In the genomic region with DNA sequence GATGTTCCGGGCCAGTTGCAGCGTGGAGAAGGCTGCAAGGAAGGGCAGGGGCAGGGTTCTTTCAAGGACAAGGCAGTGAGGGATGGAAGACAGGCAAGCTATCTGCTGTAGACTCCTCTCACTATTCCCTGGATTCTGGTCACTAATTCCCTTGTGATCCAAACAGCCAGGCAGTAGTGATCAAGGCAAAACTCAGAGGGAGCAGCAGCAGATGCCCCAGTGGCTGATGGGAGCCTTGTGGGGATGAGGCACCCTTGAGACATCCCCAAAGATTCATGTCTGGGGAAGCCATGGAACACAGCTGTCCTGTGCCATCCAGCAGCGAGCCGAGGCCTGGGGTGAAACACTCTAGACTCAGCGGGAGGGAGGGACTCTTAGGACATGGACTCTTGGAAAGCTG, we compare ENCODE assay signal across 28 mouse cellular contexts. TPM values are rescaled to one million over a fixed set of nuclear protein-coding genes. Genes with fewer than 3 reads are reported as not detected.
"Had no signal": no experiment of that assay in that cellular context is flagged by ENCODE, and none has a peak within 500 bp of the region (broad histone marks: within the 10 kb centered on the region; RNA-seq: fewer than 3 reads in every experiment).

No protein-coding gene starts in this region.

- H3K4me1 ChIP-seq: limb, embryonic 15.5 days; liver, embryonic 12.5 days had no signal

- H3K9me3 ChIP-seq: heart, embryonic 10.5 days; heart, embryonic 13.5 days; heart, embryonic 15.5 days; hindbrain, embryonic 13.5 days; hindbrain, embryonic 15.5 days; kidney, embryonic 15.5 days; limb, embryonic 13.5 days; limb, embryonic 15.5 days; liver, embryonic 12.5 days had no signal

- H3K9ac ChIP-seq: heart, embryonic 13.5 days; heart, embryonic 15.5 days; hindbrain, embryonic 13.5 days; hindbrain, embryonic 15.5 days; kidney, embryonic 15.5 days; limb, embryonic 13.5 days; limb, embryonic 15.5 days; liver, embryonic 12.5 days; liver, embryonic 14.5 days had no signal

- H3K27me3 ChIP-seq: hindbrain, embryonic 15.5 days had no signal

- H3K27ac ChIP-seq: heart, embryonic 10.5 days; heart, embryonic 13.5 days; heart, embryonic 15.5 days; hindbrain, embryonic 13.5 days; hindbrain, embryonic 15.5 days; hindbrain, postnatal 0 days; kidney, embryonic 15.5 days; kidney, postnatal 0 days; limb, embryonic 13.5 days; limb, embryonic 15.5 days; liver, embryonic 12.5 days; liver, embryonic 14.5 days had no signal

- ATAC-seq: hindbrain, postnatal 0 days; intestine, embryonic 16.5 days; liver, embryonic 12.5 days had no signal

- DNase-seq: gastrocnemius, postnatal 14 days; gastrocnemius, postnatal 36 days; heart, adult 18-20 months; heart, postnatal 14 days; heart, postnatal 36 days; kidney, adult 11 months; kidney, adult 2 months; kidney, adult 9 months; kidney, postnatal 14 days; kidney, postnatal 36 days; layer of hippocampus, adult 9-11 months; layer of hippocampus, postnatal 36 days; left cerebral cortex, postnatal 4 days had no signal

- H3K36me3 ChIP-seq: heart, embryonic 10.5 days; heart, embryonic 13.5 days; heart, embryonic 15.5 days; hindbrain, embryonic 13.5 days; hindbrain, embryonic 15.5 days; kidney, embryonic 15.5 days; limb, embryonic 13.5 days; limb, embryonic 15.5 days; liver, embryonic 12.5 days had no signal

- H3K4me2 ChIP-seq: heart, embryonic 13.5 days; heart, embryonic 15.5 days; hindbrain, embryonic 13.5 days; hindbrain, embryonic 15.5 days; kidney, embryonic 15.5 days; limb, embryonic 13.5 days; limb, embryonic 15.5 days; liver, embryonic 12.5 days had no signal

- H3K4me3 ChIP-seq: heart, embryonic 10.5 days; heart, embryonic 13.5 days; heart, embryonic 15.5 days; hindbrain, embryonic 13.5 days; hindbrain, embryonic 15.5 days; kidney, embryonic 15.5 days; limb, embryonic 13.5 days; limb, embryonic 15.5 days; liver, embryonic 12.5 days had no signal

RNA-seq across cellular contexts. Expression of a gene that starts 40.5 kb away (rescaled TPM):
- total RNA-seq: hematopoietic stem cell, adult 5-6 weeks; liver, adult 2 months had no signal

RNA-seq across cellular contexts. Expression of a gene that starts 53.8 kb away (rescaled TPM):
- total RNA-seq: hematopoietic stem cell, adult 5-6 weeks had no signal
- polyA plus RNA-seq: liver, adult 2 months; liver, embryonic 14.5 days had no signal
